Mouse (Mus musculus) forebrain, embryonic 14.5 days (tissue): ENCODE results near the gene Il12rb1. TPM values are rescaled to one million over a fixed set of nuclear protein-coding genes. Genes with fewer than 3 reads are reported as not detected.

Experiments used
- ATAC-seq: fragments of 200-750 bp; cut with Nextera tagmentation; 2 replicates; pipeline ENCODE4 v1.8.0; 2017; ENCODE audit warnings: mild to moderate bottlenecking, moderate library complexity
- DNase-seq: peaks from one replicate; pipeline ENCODE4 v3.0.0-alpha.2; 2015; ENCODE audit warnings: low spot score
- H3K27ac ChIP-seq: fragments of 300-500 bp; sonication (generic); 2 replicates; pipeline ENCODE4 v1.5.1; 2014; ENCODE audit warnings: low read depth, mild to moderate bottlenecking, control low read depth, low read length, moderate library complexity
- H3K27me3 ChIP-seq: fragments of 300-500 bp; sonication (generic); replicated peaks from 2 replicates; pipeline ENCODE4 v1.6.1; 2014; ENCODE audit warnings: low read length, control low read depth, mixed read lengths; ENCODE audit not compliant: control insufficient read depth, insufficient read depth
- H3K36me3 ChIP-seq: fragments of 300-500 bp; sonication (generic); 2 replicates; pipeline ENCODE4 v1.6.1; 2014; ENCODE audit warnings: low read length, control low read depth; ENCODE audit not compliant: control insufficient read depth, insufficient read depth
- H3K4me1 ChIP-seq: fragments of 300-500 bp; sonication (generic); 2 replicates; pipeline ENCODE4 v1.6.1; 2014; ENCODE audit warnings: antibody characterized with exemption, low read length, control low read depth; ENCODE audit not compliant: control insufficient read depth, insufficient read depth
- H3K4me2 ChIP-seq: fragments of 300-500 bp; sonication (generic); 2 replicates; pipeline ENCODE4 v1.6.1; 2014; ENCODE audit warnings: mild to moderate bottlenecking, control low read depth, low read length
- H3K4me3 ChIP-seq: fragments of 300-500 bp; sonication (generic); 2 replicates; pipeline ENCODE4 v1.5.1; 2014; ENCODE audit warnings: low read depth, low read length, control low read depth
- H3K9ac ChIP-seq: fragments of 300-500 bp; sonication (generic); 2 replicates; pipeline ENCODE4 v1.6.1; 2014; ENCODE audit warnings: mild to moderate bottlenecking, low read length, control low read depth, moderate library complexity
- H3K9me3 ChIP-seq: fragments of 300-500 bp; sonication (generic); replicated peaks from 2 replicates; pipeline ENCODE4 v1.6.1; 2016; ENCODE audit warnings: low read length, control low read depth, mixed read lengths; ENCODE audit not compliant: control insufficient read depth
- WGBS: fragments of 180-500 bp; shearing (Covaris S2); extraction: QIAGEN DNeasy Blood & Tissue Kit; methylation state at CpG from one replicate; pipeline ENCODE4 v1.1.7; 2014; 5-methylcytosine and 5-hydroxymethylcytosine counted together
- polyA plus RNA-seq: library from polyadenylated mRNA; unstranded; fragments of >200 nt; fragmentation: Nextera tagmentation; extraction: Ambion mirVana; gene quantifications from 2 replicates; pipeline ENCODE4 v1.2.1, GENCODE M21; 2014

Gene Il12rb1
- polyA plus RNA-seq, 1 experiment from 2014 or later = not detected

DNA sequence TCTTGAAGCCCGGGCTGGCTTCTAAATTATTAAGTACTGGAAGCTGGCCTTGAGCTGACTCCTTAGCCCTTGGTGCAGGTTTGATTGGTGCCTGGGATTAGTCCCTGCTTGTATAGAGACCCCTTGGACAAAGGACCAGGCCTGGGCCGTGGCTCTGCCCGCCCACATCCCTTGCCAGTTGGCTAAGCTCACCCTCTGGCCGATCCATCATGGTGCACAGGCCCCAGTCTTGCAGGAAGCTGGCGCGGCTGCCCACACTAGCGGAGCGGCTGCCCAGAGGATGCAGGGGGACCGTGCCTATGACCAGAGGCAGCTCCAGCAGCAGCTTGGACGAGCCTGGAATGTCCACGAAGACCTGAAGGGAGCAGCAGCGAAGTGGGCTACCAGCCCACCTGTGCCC lies 28.4 kb downstream of the Il12rb1 start:
- H3K27me3 ChIP-seq = no peaks in the 10 kb centered on the region
- H3K9ac ChIP-seq = no peak overlapping the region
- no peak overlapping the region for H3K4me2 ChIP-seq
- no peak overlapping the region for H3K27ac ChIP-seq
- H3K9me3 ChIP-seq = no peaks in the 10 kb centered on the region
- H3K4me3 ChIP-seq = no peak overlapping the region
- peaks cover 5% of the 10 kb centered on the region; the same call in 1 of the 2 replicates for H3K4me1 ChIP-seq
- 85% methylated on average over 12 of the region's 12 CpGs for WGBS
- no peak for ATAC-seq
- H3K36me3 ChIP-seq = 0 out of 2 replicates have a peak, but pooled peaks cover 2% of the 10 kb centered on the region
- DNase-seq = no peak

DNA sequence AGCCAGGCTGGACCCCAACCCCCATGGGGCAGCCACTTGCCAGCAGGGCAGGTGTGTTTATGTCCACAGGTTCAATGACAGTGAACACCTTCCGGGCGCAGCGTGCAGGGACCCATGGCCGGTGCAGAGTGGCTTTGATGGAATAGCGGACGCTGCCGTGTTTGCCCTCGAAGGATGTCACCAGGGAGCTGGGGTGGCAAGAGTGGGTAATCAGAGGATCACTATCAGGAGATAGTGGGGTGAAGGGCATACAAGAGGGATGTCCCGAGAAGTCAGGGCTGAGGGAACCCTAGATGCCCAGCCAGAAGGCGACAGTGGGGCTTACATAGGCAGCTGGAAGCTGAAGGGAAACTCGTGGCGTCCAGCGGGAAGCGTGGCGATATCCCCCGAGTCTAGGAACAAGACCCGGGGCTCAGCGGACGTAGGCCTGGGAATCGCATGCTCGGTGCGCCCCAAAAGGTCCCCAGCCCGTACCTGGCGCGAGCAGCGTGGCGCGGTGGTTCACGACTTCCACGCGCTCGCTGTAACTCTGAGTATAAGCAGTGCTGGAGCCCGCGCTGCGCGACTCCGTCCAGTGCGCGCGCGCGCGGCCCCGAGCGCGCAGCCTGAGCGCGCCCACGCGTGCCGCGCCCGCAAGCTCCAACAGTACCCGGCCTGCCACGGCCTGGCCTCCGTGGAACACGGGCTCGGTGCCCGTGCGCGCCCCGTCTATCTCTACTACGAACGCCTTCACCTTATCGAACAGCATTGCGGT lies 30.6 kb downstream of the Il12rb1 start:
- Histone ChIP-seq H3K9ac (peak overlapping the region; percentile 78), H3K4me3 (peak overlapping the region; percentile 60), H3K36me3 (0 out of 2 replicates have a peak, but pooled peaks cover 2% of the 10 kb centered on the region), H3K27ac (peak overlapping the region; percentile 70), H3K9me3 (no peaks in the 10 kb centered on the region), H3K27me3 (no peaks in the 10 kb centered on the region), H3K4me2 (peak overlapping the region; percentile 79), H3K4me1 (peaks cover 5% of the 10 kb centered on the region; the same call in 1 of the 2 replicates)
- ATAC-seq (peak; percentile 36; the same call in 1 of the 2 replicates), DNase-seq (no peak)
- 3% methylated on average over 66 of the region's 66 CpGs for WGBS

DNA sequence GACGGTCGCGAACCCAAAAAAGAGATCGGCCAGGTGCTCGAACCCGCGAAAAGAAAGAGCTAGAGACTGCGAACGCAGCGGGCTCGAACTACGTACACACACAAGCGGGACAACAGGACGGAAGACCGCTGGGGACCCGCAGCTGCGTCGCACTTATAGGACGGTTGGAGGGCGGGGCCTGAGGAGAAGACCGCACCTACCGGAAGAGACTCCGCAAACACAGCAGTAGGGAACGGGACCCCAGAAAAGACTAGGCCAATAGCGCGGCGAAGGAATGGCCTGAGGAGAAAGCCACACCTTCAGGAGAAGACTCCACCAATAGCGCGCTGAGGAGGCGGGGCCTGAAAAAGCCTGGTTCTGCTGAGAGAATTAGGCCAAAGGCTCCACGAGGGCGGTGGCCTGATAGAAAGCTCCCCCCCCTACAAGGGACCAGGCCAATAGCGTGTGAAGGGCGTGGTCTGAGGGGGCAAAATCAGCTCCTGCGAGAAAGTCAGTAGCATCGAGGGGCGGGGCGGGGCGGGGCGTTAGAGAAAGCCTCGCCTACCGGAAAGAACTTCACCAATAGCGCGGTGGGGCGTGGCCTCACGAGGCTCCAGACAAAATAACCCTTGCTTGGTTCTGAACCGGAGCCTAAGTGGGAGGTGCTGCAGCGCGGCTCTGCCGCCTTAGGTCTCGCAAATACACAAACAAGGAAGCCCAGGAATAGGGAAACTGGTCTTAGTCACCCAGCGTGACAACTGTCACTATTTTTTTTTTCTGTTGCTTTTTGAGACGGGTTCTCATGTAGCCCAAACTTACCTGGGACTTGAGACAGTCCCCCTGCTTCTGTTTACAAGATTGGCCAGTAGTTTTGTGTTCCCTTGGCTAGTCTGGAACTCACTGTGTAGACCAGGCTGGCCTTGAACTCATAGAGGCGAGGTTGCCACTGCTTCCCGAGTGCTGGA lies 31.4 kb downstream of the Il12rb1 start, which contains the start of gene Arrdc2:
Gene Arrdc2, minus strand, starts transcription at position 313 of the 944 bp plus-strand sequence.
- Histone ChIP-seq H3K9ac (peak within 1 kb of the TSS; percentile 78), H3K36me3 (0 out of 2 replicates have a peak, but pooled peaks cover 2% of the 10 kb centered on the region), H3K4me2 (peak within 1 kb of the TSS; percentile 79), H3K4me3 (peak within 1 kb of the TSS; percentile 60), H3K27ac (peak within 1 kb of the TSS; percentile 70), H3K27me3 (no peaks in the 10 kb centered on the region), H3K9me3 (no peaks in the 10 kb centered on the region), H3K4me1 (peaks cover 5% of the 10 kb centered on the region; the same call in 1 of the 2 replicates)
- peak; percentile 97 for ATAC-seq
- 2% methylated on average over 55 of the region's 55 CpGs for WGBS
- peak; percentile 100 for DNase-seq

DNA sequence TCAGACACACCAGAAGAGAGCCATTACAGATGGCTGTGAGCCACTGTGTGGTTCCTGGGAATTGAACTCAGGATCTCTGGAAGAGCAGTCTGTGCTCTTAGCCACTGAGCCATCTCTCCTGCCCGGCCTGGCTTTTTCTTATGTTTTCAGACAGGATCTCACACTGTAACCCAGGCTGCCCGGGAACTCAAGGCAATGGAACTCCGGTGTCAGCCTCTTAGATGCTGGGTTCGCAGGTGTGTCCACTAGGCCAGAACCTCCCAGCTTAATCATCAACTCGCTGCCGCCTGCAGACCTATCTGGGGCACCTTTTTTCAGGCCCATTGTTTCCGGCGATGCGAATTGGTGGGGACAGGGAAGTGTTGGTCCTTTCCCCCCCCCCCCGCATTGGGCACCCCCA lies 32.3 kb downstream of the Il12rb1 start:
- Histone ChIP-seq H3K9me3 (no peaks in the 10 kb centered on the region), H3K9ac (no peak overlapping the region), H3K36me3 (no peaks in the 10 kb centered on the region), H3K27ac (no peak overlapping the region), H3K27me3 (no peaks in the 10 kb centered on the region), H3K4me2 (no peak overlapping the region), H3K4me1 (peaks cover 5% of the 10 kb centered on the region; the same call in 1 of the 2 replicates), H3K4me3 (no peak overlapping the region)
- ATAC-seq (no peak), DNase-seq (no peak)
- WGBS = 59% methylated on average over 10 of the region's 10 CpGs

DNA sequence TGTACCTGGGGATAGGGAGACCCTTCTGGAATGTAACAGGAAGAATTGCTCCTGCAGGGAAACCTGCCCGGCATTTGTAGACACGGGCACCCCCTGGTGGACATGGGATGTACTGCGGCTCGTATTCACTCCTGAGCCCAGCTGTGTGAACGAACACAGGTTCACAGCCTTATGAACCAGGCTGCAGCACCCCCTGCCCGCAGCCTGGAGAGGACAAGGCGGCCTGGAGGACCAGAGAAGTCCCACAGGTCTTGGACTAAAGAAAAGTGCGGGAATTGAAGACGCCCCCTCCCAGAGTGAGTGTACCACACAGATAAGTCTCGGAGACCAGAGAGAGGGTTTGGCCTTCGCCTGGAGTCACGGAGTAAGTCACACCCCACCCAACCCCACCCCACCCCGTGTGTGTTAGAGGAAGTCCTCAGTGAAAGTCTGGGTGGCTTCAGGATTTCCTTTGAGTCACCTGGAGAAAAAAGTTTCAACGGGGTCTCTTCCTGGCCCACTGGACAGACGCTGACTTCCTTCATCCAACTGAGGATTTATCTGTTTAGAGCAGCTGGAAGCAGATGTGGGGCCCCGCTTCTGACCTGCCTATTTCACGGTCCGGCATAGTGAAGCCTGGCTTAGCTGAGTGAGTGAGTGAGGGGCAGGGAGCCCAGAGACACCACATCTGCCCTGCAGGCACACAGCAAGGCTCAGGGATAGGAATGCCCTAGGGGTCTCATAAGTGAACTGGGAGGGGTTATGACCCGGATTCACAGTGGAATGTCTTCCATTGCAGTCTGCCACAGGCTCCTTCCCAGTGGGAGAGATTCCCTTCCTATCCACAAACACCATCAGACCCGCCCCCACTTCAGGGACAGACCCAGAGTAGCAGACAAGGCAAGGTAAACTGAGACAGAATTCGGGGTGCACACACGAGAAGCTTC lies 33.2 kb downstream of the Il12rb1 start:
- H3K4me3 ChIP-seq = no peak overlapping the region
- no peaks in the 10 kb centered on the region for H3K9me3 ChIP-seq
- WGBS = 38% methylated on average over 22 of the region's 22 CpGs
- no peak overlapping the region for H3K4me2 ChIP-seq
- H3K27me3 ChIP-seq = no peaks in the 10 kb centered on the region
- no peaks in the 10 kb centered on the region for H3K36me3 ChIP-seq
- H3K27ac ChIP-seq = no peak overlapping the region
- peaks cover 5% of the 10 kb centered on the region; the same call in 1 of the 2 replicates for H3K4me1 ChIP-seq
- H3K9ac ChIP-seq = no peak overlapping the region
- peak; percentile 88 for DNase-seq
- no peak for ATAC-seq

DNA sequence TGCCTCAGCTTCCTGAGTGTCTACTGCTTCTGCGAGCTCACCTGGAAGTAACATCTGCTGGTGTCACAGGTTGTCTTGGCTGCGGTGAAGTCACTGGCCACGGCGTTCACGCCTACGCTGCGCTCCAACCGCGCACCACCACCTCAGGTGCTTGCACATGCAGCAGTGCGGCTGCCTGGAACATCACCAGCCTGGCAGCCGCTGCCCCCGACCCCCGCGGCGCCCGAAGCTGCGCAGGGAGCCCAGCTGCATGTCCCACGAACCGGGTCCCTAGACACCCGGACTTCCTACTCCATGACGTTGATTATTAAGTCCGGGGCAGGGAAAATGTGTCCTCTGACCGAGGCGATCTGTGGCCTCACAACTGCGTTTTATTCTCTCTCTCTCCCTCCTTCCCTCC lies 34.2 kb downstream of the Il12rb1 start:
- no peak overlapping the region for H3K9ac ChIP-seq
- no peak overlapping the region for H3K4me3 ChIP-seq
- H3K9me3 ChIP-seq = no peaks in the 10 kb centered on the region
- no peak overlapping the region for H3K27ac ChIP-seq
- H3K4me2 ChIP-seq = no peak overlapping the region
- WGBS = 77% methylated on average over 25 of the region's 25 CpGs
- ATAC-seq (no peak), DNase-seq (no peak)
- no peaks in the 10 kb centered on the region for H3K27me3 ChIP-seq
- no peaks in the 10 kb centered on the region for H3K36me3 ChIP-seq
- H3K4me1 ChIP-seq = peaks cover 5% of the 10 kb centered on the region; the same call in 1 of the 2 replicates

DNA sequence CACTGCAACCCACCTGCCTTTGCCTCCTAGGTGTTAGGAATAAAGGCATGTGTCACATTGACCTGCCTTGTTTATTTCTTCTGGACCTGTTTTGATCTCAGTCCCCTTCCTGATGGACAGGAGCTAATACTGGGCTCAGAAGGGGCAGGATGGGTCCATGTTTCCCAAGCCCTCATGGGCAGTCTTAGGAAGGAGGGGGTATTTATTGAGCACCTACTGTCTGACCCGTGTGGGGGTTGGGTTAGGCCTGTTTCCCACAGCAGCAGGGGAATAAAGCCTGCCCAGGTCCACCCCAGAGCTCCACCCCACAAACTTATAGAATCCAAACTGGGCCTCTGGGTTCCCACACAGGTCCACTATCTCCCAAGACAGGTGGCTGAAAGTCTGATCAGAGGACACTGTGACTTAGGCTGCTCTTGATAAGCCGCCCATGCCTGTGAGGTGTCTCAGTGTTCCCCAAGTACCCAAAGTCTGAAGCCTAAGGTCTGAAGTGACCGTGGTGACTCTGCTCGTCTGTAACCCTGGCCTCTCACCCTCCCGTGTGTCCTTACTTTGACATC lies 35.0 kb downstream of the Il12rb1 start:
- Histone ChIP-seq H3K4me3 (no peak overlapping the region), H3K9me3 (no peaks in the 10 kb centered on the region), H3K4me1 (peaks cover 5% of the 10 kb centered on the region; the same call in 1 of the 2 replicates), H3K27me3 (no peaks in the 10 kb centered on the region), H3K4me2 (no peak overlapping the region), H3K36me3 (no peaks in the 10 kb centered on the region), H3K9ac (no peak overlapping the region), H3K27ac (no peak overlapping the region)
- DNase-seq (no peak), ATAC-seq (no peak)
- 88% methylated on average over 5 of the region's 5 CpGs for WGBS

DNA sequence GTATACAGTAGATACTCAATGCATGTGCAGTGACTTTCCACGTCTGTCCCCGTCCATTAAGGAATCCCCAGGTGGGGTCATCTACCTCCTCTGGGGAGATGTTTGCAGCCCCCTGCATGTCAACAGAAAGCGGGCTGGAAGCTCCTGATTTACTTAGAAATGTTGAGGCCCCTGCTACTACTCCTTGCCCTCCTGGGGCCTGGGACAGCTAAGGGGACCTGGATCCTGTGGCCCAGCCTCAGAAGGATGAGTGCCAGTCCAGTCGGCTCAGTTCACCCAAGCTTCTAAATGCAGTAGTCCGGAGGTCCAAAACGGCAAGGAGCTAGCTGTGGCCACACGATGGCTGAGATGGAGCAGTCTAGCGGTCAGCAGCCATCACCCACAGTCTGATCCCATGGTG lies 35.7 kb downstream of the Il12rb1 start:
- Histone ChIP-seq H3K4me1 (0 out of 2 replicates have a peak, but pooled peaks cover under 1% of the 10 kb centered on the region), H3K4me3 (no peak overlapping the region), H3K9ac (no peak overlapping the region), H3K27me3 (no peaks in the 10 kb centered on the region), H3K4me2 (no peak overlapping the region), H3K27ac (no peak overlapping the region), H3K36me3 (no peaks in the 10 kb centered on the region), H3K9me3 (no peaks in the 10 kb centered on the region)
- ATAC-seq (no peak), DNase-seq (no peak)
- 91% methylated on average over 8 of the region's 8 CpGs for WGBS
